Mouse (Mus musculus): ENCODE measurements around the gene Fto.

The Fto gene

GRCm38 (mm10) chr8:91660879-91661278, 347.6 kb downstream of the Fto start:
- DNase-seq (ENCODE audit: low read depth, low spot score): no peak

DNA sequence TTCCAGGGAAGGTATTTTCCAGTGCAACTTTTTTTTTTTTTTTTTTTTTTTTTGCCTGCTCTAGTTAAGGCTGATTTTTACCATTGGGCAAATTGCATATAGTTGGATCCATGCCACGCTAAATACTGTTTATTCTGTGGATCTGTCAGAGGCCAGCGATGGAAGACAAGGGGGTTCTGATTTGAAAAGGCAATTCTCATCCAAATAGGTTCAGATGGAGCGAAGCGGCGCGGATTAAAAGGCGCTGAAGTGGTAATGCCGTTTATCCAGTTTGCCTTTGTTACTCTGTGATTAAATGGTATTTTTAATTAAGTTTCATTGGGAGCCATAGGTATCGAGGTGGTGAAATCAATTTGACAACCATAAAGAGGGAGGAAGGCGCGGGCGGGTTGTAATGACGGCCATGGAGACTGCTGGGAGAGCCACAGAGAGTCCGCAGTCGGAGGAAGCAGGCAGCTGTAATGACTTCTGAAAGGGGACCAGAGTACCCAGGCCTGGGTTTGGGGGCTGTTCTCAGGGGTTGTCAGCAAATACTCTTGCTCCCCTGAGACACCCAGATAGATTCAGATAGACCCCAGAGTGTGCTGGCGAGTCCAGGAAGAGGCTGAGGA, 356.2 kb downstream of the Fto start:
- DNase-seq (ENCODE audit: low read depth, low spot score): no peak

DNA sequence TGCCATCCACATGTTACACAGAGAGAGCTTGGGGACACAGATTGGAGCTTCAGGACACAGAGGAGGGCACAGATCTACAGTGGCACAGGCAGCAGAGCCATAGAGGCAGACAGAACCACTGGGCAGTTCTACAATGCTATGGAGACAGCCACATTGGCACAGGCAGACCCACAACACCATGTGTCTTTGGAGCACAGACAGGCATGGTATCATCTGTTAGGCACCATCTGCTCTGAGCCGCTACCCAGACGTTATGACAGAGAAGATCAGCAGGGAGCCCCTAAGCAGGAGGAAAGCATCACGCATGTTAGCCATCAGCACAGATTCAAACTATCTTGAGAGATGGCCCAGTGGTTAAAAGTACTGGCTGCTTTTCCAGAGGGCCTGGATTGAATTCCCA, 363.6 kb downstream of the Fto start:
- DNase-seq (ENCODE audit: low read depth, low spot score): no peak

GRCm38 (mm10) chr8:91679451-91679850, 366.1 kb downstream of the Fto start:
- peak; percentile 76 for DNase-seq (ENCODE audit: low read depth, low spot score)

- no peak for DNase-seq (ENCODE audit: low read depth, low spot score)
Observed at GRCm38 (mm10) chr8:91680125-91680524, 366.8 kb downstream of the Fto start.

GRCm38 (mm10) chr8:91684596-91685317, 371.4 kb downstream of the Fto start:
- DNase-seq (ENCODE audit: low read depth, low spot score): no peak

DNA sequence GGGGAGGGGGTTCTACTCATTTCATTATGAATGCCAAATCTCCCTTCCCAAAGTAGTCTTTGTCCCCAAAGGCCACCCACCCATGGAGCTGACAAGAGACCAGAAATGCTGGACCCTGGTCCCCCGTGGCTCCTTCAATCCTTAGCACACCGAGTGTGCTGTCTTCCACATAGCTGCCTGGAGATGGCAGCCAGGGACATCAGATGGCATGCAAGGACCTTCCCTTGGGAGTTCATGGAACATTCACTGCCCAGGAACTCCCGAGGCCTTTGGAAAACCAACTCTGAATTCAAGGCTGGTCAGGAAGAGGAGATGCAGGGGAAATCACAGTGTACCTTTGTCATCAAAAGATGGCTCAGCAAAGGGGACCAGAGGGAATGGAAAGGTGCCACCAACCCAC, 372.1 kb downstream of the Fto start:
- no peak for DNase-seq (ENCODE audit: low read depth, low spot score)

DNA sequence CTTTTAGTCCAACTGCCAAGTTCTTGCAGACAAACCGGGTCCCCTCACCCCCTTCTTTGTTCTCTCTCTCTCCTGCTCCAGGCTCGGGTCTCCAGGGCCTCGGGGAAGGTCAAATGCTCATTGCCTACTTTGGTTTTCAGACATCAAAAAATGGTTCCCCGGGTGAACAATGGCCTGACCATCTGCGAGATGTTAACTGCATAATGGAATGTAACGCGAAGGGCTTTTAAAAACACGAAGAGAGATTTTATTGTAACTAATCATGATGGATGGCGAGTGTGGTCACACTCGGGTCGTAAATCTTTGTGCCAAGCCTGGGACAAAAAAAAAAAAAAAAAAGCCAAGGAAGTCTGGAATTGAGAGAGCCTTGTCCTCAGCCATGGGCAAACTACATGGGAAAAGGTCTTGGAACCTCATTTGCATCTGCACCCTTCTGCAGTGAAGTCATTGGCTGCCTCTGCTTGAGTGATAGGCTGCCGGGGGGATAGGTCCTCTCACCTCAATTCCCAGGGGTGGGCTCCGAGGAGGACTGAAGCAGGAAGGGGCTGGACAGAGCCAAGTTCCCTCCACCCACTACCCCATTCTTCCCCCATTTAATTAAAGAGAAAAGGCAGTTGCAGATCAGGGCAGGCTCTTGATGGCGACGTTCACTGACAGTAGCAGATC, 378.9 kb downstream of the Fto start:
- peak; percentile 74 for DNase-seq (ENCODE audit: low read depth, low spot score)

DNA sequence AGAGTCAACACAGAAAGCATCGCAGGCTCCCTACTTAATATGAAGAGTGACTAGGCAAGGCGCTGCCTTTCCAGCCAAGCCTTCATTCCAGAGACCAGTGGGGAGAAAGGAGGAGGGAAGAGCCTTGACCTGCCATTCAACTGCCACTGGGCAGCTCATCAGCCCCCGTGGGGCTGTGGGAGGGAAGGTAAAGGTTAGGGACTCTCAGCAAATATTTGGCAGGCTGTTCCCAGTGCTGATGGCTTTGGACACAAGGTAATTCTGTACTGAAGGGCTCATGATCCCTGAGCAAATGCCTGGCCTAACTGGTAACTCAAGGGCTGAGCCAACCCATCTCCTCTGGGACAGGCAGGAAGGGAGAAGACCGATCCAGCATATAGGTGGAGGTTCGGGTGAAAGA, 393.2 kb downstream of the Fto start:
- no peak for DNase-seq (ENCODE audit: low read depth, low spot score)

DNA sequence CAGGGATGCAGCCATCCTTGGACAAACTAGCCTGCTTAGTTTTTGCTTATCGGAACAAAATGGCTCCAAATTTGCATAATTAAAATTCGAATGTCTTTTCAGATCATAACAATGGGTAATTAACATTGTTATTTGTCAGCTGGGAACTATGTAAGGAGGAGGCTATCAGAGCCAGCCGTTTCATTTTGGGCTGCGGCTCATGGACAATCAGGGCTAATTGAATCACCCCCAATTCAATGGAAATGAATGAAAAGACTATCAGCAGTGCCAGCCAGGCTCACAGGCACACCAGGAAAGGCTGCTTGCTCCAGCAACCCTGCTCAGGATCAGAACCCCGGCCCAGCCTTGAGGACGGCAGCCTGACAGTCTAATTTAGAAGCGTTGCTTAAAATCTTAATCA, 395.3 kb downstream of the Fto start:
- DNase-seq (ENCODE audit: low read depth, low spot score): no peak

DNA sequence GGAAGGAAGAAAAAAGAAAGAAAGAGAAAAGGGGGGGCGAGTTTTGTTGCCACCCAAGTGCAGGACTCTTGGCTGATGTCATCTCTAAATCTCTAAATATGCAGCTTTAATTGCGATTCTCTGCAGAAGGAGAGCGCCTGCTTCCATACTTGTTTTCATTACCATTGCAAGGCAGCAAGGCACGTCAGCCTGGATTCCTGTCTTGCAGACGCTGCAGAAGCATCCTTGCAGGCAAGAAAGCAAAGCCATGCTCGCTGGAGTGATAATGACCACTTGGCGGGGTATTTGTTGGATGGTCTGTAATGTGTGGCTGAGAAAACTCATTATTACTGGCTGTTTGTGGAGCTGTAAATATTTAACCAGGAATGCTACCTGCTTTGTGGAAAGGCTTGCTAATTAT, 396.4 kb downstream of the Fto start:
- DNase-seq (ENCODE audit: low read depth, low spot score): no peak

- no peak for DNase-seq (ENCODE audit: low read depth, low spot score)
Observed at GRCm38 (mm10) chr8:91711202-91711601, 397.9 kb downstream of the Fto start.

- DNase-seq (ENCODE audit: low read depth, low spot score): no peak
Observed at GRCm38 (mm10) chr8:91711981-91712598, 398.8 kb downstream of the Fto start.

DNA sequence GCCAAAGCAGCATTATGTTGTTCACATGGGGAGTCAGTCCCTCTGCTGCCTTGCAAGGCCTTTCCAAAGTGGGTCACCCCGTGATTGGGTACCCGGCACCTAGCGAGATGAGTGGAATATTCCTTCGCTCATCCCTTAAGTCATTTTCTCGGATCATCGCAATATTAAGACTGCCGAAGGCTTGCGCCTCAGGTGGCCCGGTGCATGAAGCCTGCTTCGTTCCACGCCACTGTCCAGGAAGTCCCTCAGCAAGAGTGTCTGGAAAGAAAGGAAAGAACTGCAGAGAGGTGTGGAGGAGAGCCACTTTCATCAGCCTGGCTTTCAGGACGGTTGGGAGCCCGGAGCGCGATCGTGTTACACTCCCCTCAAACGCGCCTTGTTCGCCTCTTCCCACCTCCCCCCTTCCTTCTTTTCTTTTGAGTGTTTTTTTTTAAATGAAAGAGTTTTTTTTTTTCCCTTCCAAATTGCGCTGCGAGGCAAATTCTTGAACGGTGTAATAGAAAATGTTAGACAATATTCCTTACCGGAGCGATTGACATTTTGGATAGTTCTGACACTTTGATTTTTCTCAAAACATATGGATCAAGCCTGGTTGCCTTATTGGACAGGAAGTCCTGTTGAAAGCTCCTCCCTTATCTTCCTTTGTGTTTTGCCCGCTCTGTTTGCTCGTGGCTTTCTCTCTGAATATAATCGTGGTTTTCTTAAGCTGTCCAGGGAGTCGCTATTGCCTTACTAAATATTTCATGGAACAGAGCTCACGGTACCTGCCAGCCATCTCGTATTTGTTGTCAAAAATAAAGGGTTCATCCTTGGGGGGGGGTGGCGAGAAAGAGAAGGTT, 399.6 kb downstream of the Fto start:
- peak; percentile 47 for DNase-seq (ENCODE audit: low read depth, low spot score)

DNA sequence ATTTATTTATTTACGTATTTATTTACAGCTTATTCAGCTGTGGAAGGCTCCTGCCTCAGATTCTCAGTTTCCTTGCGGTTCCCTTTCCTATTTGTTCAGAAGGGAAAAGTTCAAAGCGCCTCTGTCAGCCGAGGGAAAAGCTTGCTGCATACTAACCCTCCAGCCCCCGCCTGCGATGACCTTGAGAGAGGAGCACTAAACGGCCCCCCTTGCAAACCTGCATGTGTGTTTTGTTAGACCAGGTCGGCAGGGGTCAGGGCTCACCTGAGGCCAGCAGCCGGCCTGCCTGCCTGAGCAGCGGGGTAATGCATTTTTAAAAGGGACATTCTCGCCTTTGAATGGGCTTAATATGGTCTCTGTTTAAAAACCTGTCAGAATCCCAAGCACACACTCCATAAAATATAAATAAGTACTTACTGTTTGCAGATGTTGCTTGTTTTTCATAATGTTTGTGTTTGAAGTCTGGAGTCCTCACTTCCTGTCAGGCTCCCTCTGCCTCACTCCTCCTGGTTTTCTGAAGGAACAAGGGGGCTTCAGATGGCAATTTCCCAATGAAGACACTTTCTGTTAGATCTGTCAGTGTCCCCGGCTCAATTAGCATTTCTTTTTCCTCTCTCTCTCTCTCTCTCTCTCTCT, 400.5 kb downstream of the Fto start:
- peak; percentile 88 for DNase-seq (ENCODE audit: low read depth, low spot score)

GRCm38 (mm10) chr8:91714733-91715132, 401.4 kb downstream of the Fto start:
- no peak for DNase-seq (ENCODE audit: low read depth, low spot score)

GRCm38 (mm10) chr8:91715387-91716085, 402.2 kb downstream of the Fto start:
- DNase-seq (ENCODE audit: low read depth, low spot score): no peak

Data from forelimb bud, embryonic 11.5 days (tissue).